Mouse (Mus musculus): ENCODE results near the gene Zfyve28. TPM values are rescaled to one million over a fixed set of nuclear protein-coding genes. Genes with fewer than 3 reads are reported as not detected.
A peak's percentile ranks its signal among the peaks of the same experiment; 100 is the strongest.

The Zfyve28 gene
- total RNA-seq, 2 experiments from 2014 or later = 0.04 to 0.25 TPM

GRCm38 (mm10) chr5:34185051-34185580 lies 103.1 kb downstream of the Zfyve28 start:
- ATAC-seq (replicated peaks; ENCODE audit: poor library complexity) = no peak

GRCm38 (mm10) chr5:34183976-34184375 lies 104.3 kb downstream of the Zfyve28 start:
- no peak for ATAC-seq (replicated peaks; ENCODE audit: poor library complexity)

- no peak for ATAC-seq (replicated peaks; ENCODE audit: poor library complexity)
Measured at GRCm38 (mm10) chr5:34183156-34183880, 104.9 kb downstream of the Zfyve28 start.

- no peak for ATAC-seq (replicated peaks; ENCODE audit: poor library complexity)
Measured at GRCm38 (mm10) chr5:34182486-34182885, 105.8 kb downstream of the Zfyve28 start.

- ATAC-seq (replicated peaks; ENCODE audit: poor library complexity) = no peak
Measured at GRCm38 (mm10) chr5:34177821-34178220, 110.4 kb downstream of the Zfyve28 start.

- no peak for ATAC-seq (replicated peaks; ENCODE audit: poor library complexity)
Measured at GRCm38 (mm10) chr5:34177091-34177490, 111.2 kb downstream of the Zfyve28 start.

- no peak for ATAC-seq (replicated peaks; ENCODE audit: poor library complexity)
Measured at GRCm38 (mm10) chr5:34176691-34177090, 111.6 kb downstream of the Zfyve28 start.

- no peak for ATAC-seq (replicated peaks; ENCODE audit: poor library complexity)
Measured at GRCm38 (mm10) chr5:34175403-34175694, 112.9 kb downstream of the Zfyve28 start.

- ATAC-seq (replicated peaks; ENCODE audit: poor library complexity) = no peak
Measured at GRCm38 (mm10) chr5:34174550-34175402, 113.5 kb downstream of the Zfyve28 start.

GRCm38 (mm10) chr5:34174021-34174420 lies 114.2 kb downstream of the Zfyve28 start:
- ATAC-seq (replicated peaks; ENCODE audit: poor library complexity) = no peak

- no peak for ATAC-seq (replicated peaks; ENCODE audit: poor library complexity)
Measured at GRCm38 (mm10) chr5:34170726-34171125, 117.5 kb downstream of the Zfyve28 start.

GRCm38 (mm10) chr5:34169954-34170353 lies 118.3 kb downstream of the Zfyve28 start:
- no peak for ATAC-seq (replicated peaks; ENCODE audit: poor library complexity)

- peak; percentile 94 for ATAC-seq (replicated peaks; ENCODE audit: poor library complexity)
Measured at GRCm38 (mm10) chr5:34168950-34169891, 119.0 kb downstream of the Zfyve28 start, which contains the start of the genes Poln and Haus3. Gene Poln, minus strand, starts transcription at chr5:34169448. Gene Haus3, minus strand, starts transcription at chr5:34169527.

GRCm38 (mm10) chr5:34167857-34168256 lies 120.4 kb downstream of the Zfyve28 start:
- ATAC-seq (replicated peaks; ENCODE audit: poor library complexity) = no peak

- 0 out of 2 replicates have a peak, but pooled peaks have one; percentile 10 for ATAC-seq (replicated peaks; ENCODE audit: poor library complexity)
Measured at GRCm38 (mm10) chr5:34165793-34166192, 122.5 kb downstream of the Zfyve28 start.

GRCm38 (mm10) chr5:34148476-34148875 lies 139.8 kb downstream of the Zfyve28 start:
- ATAC-seq (replicated peaks; ENCODE audit: poor library complexity) = no peak

GRCm38 (mm10) chr5:34147554-34147953 lies 140.7 kb downstream of the Zfyve28 start:
- no peak for ATAC-seq (replicated peaks; ENCODE audit: poor library complexity)
